Mouse (Mus musculus): ENCODE results near the gene Llgl2.

DNA sequence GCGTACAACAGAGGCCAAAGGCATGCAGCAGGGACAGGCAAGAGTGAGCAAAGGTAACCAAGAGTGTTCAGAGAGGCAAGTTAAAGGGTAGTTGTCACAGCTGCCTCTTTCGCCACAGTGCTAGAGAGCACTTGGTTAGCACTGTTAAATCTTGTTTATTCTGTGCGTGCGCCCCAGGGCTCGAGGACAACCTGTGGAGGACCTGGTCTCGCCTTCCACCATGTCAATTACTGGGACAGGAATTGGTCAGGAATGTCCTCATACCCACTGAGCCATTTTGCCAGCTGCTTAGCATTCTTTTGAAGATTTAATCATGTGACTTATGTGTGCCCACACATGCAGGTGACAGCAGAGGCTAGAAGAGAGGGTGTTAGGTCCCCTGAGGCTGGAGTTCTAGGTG, 65.3 kb downstream of the Llgl2 start:
- no peak for TF ChIP-seq POLR2A (IDR thresholded peaks at IDR 0.05; ENCODE audit: insufficient read length, low read depth)
- TF ChIP-seq MAX (IDR thresholded peaks at IDR 0.05; ENCODE audit: low read depth): no peak
- no peak for TF ChIP-seq USF1 (IDR thresholded peaks at IDR 0.05; ENCODE audit: low read depth)
- TF ChIP-seq POLR2AphosphoS2 (IDR thresholded peaks at IDR 0.05; ENCODE audit: insufficient read length, low read depth): no peak
- TF ChIP-seq TCF3 (IDR thresholded peaks at IDR 0.05; ENCODE audit: insufficient read length, low read depth): no peak
- no peak for TF ChIP-seq TCF12 (IDR thresholded peaks at IDR 0.05; ENCODE audit: insufficient read depth, poor library complexity, severe bottlenecking)
- TF ChIP-seq REST (IDR thresholded peaks at IDR 0.05; ENCODE audit: insufficient read depth, insufficient read length): no peak
- TF ChIP-seq E2F4 (IDR thresholded peaks at IDR 0.05; ENCODE audit: insufficient read depth): no peak
- TF ChIP-seq MYOD1 (IDR thresholded peaks at IDR 0.05; ENCODE audit: control insufficient read depth in 1 of 3, insufficient read length in 2 of 3, low read depth in 2 of 3): no peak
- no peak for TF ChIP-seq SRF (IDR thresholded peaks at IDR 0.05; ENCODE audit: control insufficient read depth, insufficient read length, low read depth)
